Mouse (Mus musculus): ENCODE data around the gene Aldh5a1. TPM values are rescaled to one million over a fixed set of nuclear protein-coding genes. Genes with fewer than 3 reads are reported as not detected.

Aldh5a1 gene
- total and polyA plus RNA-seq, 2 experiments from 2014 or later, result 11.6 to 24.8 TPM

DNA sequence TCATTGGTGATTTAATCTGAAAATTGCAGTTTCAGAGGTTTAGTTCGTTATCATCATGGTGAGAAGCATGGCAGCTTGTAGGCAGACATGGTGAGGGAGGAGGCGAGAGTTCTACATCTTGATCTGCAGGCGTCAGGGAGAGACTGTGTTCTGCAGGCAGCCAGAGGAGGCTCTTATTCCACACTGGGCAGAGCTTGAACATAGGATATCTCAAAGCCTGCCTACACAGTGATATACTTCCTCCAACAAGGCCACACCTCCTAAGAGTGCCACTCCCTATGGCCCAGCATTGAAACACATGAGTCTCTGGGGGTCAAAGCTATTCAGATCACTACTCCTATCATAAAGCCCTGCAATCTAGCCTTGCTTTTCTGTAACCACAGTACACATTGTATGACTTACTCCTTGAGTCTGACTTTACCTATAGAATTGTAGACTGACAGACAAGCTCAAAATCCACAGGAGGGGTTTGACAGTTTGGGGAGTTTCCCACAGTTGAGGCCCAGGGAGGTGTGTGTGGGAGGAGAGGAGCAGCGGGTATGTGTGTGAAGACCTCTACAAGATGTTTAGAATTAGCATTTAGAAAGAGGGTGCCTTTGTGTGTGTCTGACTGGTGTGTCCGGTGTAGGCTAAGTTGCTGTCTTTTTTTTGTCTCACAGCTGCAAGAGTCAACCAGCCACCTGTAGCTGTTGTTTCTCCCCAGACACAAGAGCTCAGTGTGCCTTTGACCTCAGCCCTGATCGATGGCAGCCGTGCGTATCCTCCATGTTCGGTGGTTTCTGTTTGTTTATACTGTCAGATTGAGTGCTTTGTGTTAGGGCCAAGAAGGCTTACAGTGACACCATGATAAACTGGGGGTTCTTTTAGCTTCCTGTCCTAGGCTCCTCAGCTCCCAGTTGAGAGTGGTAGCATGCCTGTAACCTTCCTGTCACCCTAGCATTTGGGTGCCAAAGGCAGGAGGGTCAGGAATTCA lies 70.7 kb downstream of the Aldh5a1 start:
- TF ChIP-seq EP300 (IDR thresholded peaks at IDR 0.05; ENCODE audit: low read depth) (no peak), CTCF (IDR thresholded peaks at IDR 0.05; ENCODE audit: low read depth) (no peak)
- Histone ChIP-seq H3K9ac (replicated peaks; ENCODE audit: low read depth, low read length) (no peak overlapping the region), H3K4me1 (ENCODE audit: control insufficient read depth, insufficient read depth) (no peaks in the 10 kb centered on the region), H3K4me2 (ENCODE audit: low read depth, low read length) (no peak overlapping the region), H3K9me3 (replicated peaks; ENCODE audit: control insufficient read depth, low read length) (no peaks in the 10 kb centered on the region), H3K27ac (ENCODE audit: low read depth) (no peak overlapping the region), H3K36me3 (replicated peaks; ENCODE audit: control insufficient read depth, insufficient read depth, low read length) (no peaks in the 10 kb centered on the region), H3K27me3 (ENCODE audit: control insufficient read depth, insufficient read depth, low read length) (no peaks in the 10 kb centered on the region), H3K4me3 (ENCODE audit: low read depth, low read length) (no peak overlapping the region)
- DNase-seq (ENCODE audit: low spot score) (no peak), ATAC-seq (ENCODE audit: insufficient read depth, low read depth) (no peak)
- 68% methylated on average over 9 of the region's 9 CpGs for WGBS

DNA sequence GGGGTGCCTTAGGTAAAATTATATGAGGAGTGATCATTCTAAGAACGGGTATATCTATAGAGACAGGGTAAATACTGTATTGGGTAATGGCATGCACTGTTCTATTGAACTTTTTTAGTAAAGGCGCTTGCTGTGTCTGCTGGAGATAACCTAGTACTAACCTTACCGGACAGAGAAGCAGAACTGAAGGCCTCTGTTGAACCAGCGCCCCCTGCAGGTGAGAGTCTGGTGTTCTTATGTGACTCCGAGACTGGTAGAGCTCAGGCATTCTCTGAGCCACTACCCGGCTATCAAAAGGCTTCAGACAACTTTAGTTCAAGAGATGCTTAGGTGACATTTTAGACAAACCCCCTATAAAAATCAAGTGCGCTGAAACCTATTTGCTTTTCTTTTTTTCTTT lies 74.9 kb downstream of the Aldh5a1 start:
- TF ChIP-seq EP300 (IDR thresholded peaks at IDR 0.05; ENCODE audit: low read depth) (no peak), CTCF (IDR thresholded peaks at IDR 0.05; ENCODE audit: low read depth) (peak; percentile 34)
- DNase-seq (ENCODE audit: low spot score), result peak; percentile 21
- Histone ChIP-seq H3K27ac (ENCODE audit: low read depth) (no peak overlapping the region), H3K36me3 (replicated peaks; ENCODE audit: control insufficient read depth, insufficient read depth, low read length) (no peaks in the 10 kb centered on the region), H3K9ac (replicated peaks; ENCODE audit: low read depth, low read length) (no peak overlapping the region), H3K4me1 (ENCODE audit: control insufficient read depth, insufficient read depth) (no peaks in the 10 kb centered on the region), H3K9me3 (replicated peaks; ENCODE audit: control insufficient read depth, low read length) (no peaks in the 10 kb centered on the region), H3K27me3 (ENCODE audit: control insufficient read depth, insufficient read depth, low read length) (no peaks in the 10 kb centered on the region), H3K4me3 (ENCODE audit: low read depth, low read length) (no peak overlapping the region), H3K4me2 (ENCODE audit: low read depth, low read length) (no peak overlapping the region)
- no peak for ATAC-seq (ENCODE audit: insufficient read depth, low read depth)
- 49% methylated on average over 7 of the region's 7 CpGs for WGBS

DNA sequence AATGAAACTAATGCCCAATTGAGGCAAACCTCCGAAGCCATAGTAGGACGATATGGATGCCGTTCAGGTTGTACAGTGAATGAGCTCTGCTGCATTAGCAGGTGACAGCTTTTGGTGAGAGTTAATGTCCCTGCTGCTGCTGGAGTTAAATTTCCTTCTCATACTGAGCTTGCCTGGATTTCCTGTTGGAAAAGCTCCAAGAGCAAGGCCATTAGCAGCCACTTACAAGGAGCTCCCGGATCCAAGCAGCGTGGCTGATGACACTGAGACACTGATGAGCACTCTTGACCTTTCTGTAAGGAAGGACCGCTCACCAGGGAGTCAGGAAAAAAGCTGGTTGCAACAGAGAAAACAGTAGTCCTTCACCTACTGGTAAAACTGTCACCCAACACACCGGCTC lies 75.4 kb downstream of the Aldh5a1 start:
- 57% methylated on average over 7 of the region's 7 CpGs for WGBS
- H3K9ac ChIP-seq (replicated peaks; ENCODE audit: low read depth, low read length), result no peak overlapping the region
- TF ChIP-seq CTCF (IDR thresholded peaks at IDR 0.05; ENCODE audit: low read depth) (no peak), EP300 (IDR thresholded peaks at IDR 0.05; ENCODE audit: low read depth) (no peak)
- no peaks in the 10 kb centered on the region for H3K4me1 ChIP-seq (ENCODE audit: control insufficient read depth, insufficient read depth)
- no peak overlapping the region for H3K4me3 ChIP-seq (ENCODE audit: low read depth, low read length)
- ATAC-seq (ENCODE audit: insufficient read depth, low read depth) (no peak), DNase-seq (ENCODE audit: low spot score) (no peak)
- no peaks in the 10 kb centered on the region for H3K27me3 ChIP-seq (ENCODE audit: control insufficient read depth, insufficient read depth, low read length)
- no peak overlapping the region for H3K27ac ChIP-seq (ENCODE audit: low read depth)
- H3K4me2 ChIP-seq (ENCODE audit: low read depth, low read length), result no peak overlapping the region
- no peaks in the 10 kb centered on the region for H3K36me3 ChIP-seq (replicated peaks; ENCODE audit: control insufficient read depth, insufficient read depth, low read length)
- H3K9me3 ChIP-seq (replicated peaks; ENCODE audit: control insufficient read depth, low read length), result no peaks in the 10 kb centered on the region

DNA sequence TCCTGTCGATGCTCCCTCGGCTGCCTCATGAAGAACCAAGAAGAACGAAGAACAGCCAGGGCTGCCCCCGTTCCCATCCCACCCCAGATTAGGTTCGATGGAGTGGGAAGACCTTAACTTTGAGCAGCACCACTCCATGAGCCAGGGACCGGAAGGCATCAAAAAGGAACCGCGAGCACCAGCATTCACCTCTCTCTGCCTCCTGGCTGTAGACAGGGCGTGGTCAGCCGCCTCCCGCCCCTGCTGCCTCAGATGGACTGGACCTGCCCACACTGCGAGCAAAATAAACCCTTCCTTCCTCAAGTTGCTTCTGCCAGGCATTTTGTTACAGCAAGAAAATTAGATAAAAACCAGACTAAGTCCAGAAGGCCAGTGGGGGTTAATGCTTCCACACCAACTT lies 76.4 kb downstream of the Aldh5a1 start:
- no peak overlapping the region for H3K4me3 ChIP-seq (ENCODE audit: low read depth, low read length)
- no peak for DNase-seq (ENCODE audit: low spot score)
- 70% methylated on average over 12 of the region's 12 CpGs for whole genome bisulfite sequencing

DNA sequence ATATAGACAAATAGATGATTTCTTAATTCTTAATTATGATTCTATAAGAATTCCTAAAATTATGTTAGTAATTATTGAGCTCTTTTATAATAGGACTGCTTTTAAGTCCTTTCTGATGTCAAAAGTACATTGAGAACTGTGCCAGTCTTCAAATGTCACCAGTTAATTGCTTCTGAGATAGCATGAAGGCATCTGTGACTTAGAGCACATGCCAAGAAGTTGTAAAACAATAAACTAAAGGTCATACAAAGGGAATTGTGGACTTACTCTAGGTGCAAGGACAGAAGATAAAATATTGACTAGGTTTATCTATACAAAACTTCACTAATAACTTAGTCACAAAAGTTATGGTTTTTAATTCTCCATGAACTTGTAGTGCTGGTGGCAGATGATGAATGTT lies 78.3 kb downstream of the Aldh5a1 start:
- ATAC-seq (ENCODE audit: insufficient read depth, low read depth), result no peak

More for the DNA sequence above, 76.4 kb downstream of the Aldh5a1 start:
- no peak overlapping the region for H3K9ac ChIP-seq (replicated peaks; ENCODE audit: low read depth, low read length)
- H3K27ac ChIP-seq (ENCODE audit: low read depth), result no peak overlapping the region
- no peaks in the 10 kb centered on the region for H3K9me3 ChIP-seq (replicated peaks; ENCODE audit: control insufficient read depth, low read length)
- H3K27me3 ChIP-seq (ENCODE audit: control insufficient read depth, insufficient read depth, low read length), result no peaks in the 10 kb centered on the region
- H3K4me1 ChIP-seq (ENCODE audit: control insufficient read depth, insufficient read depth), result no peaks in the 10 kb centered on the region
- no peak overlapping the region for H3K4me2 ChIP-seq (ENCODE audit: low read depth, low read length)
- no peaks in the 10 kb centered on the region for H3K36me3 ChIP-seq (replicated peaks; ENCODE audit: control insufficient read depth, insufficient read depth, low read length)
- ATAC-seq (ENCODE audit: insufficient read depth, low read depth), result no peak
- TF ChIP-seq CTCF (IDR thresholded peaks at IDR 0.05; ENCODE audit: low read depth) (no peak), EP300 (IDR thresholded peaks at IDR 0.05; ENCODE audit: low read depth) (no peak)

More for the DNA sequence above, 78.3 kb downstream of the Aldh5a1 start:
- H3K36me3 ChIP-seq (replicated peaks; ENCODE audit: control insufficient read depth, insufficient read depth, low read length), result no peaks in the 10 kb centered on the region
- no peaks in the 10 kb centered on the region for H3K27me3 ChIP-seq (ENCODE audit: control insufficient read depth, insufficient read depth, low read length)
- no peaks in the 10 kb centered on the region for H3K9me3 ChIP-seq (replicated peaks; ENCODE audit: control insufficient read depth, low read length)
- no peak overlapping the region for H3K4me3 ChIP-seq (ENCODE audit: low read depth, low read length)
- no peak for TF ChIP-seq EP300 (IDR thresholded peaks at IDR 0.05; ENCODE audit: low read depth)
- no peak overlapping the region for H3K4me2 ChIP-seq (ENCODE audit: low read depth, low read length)
- H3K9ac ChIP-seq (replicated peaks; ENCODE audit: low read depth, low read length), result no peak overlapping the region
- no peak for DNase-seq (ENCODE audit: low spot score)
- no peaks in the 10 kb centered on the region for H3K4me1 ChIP-seq (ENCODE audit: control insufficient read depth, insufficient read depth)
- H3K27ac ChIP-seq (ENCODE audit: low read depth), result no peak overlapping the region

Other genes with a start within 250 kb of the Aldh5a1 start
- not detected in 2 replicates for gene Armh2, start 196.4 kb downstream of the Aldh5a1 start, total RNA-seq (2014; rRNA removed; ENCODE audit: low replicate concordance)
- not detected in 2 replicates for gene Armh2, start 196.4 kb downstream of the Aldh5a1 start, polyA plus RNA-seq (2015; fragmentation: Nextera tagmentation; extraction: Ambion mirVana)
- gene Gmnn, start 175.7 kb downstream of the Aldh5a1 start, total RNA-seq (2014; rRNA removed; ENCODE audit: low replicate concordance), result 28.2 and 29.8 TPM in 2 replicates
- 71.7 and 81.1 TPM in 2 replicates for gene Gmnn, start 175.7 kb downstream of the Aldh5a1 start, polyA plus RNA-seq (2015; fragmentation: Nextera tagmentation; extraction: Ambion mirVana)
- 36.4 and 43.9 TPM in 2 replicates for gene BC005537, start 136.0 kb downstream of the Aldh5a1 start, total RNA-seq (2014; rRNA removed; ENCODE audit: low replicate concordance)
- gene BC005537, start 136.0 kb downstream of the Aldh5a1 start, polyA plus RNA-seq (2015; fragmentation: Nextera tagmentation; extraction: Ambion mirVana), result 13.2 and 14.0 TPM in 2 replicates
- 176 and 219 TPM in 2 replicates for gene Acot13, start 106.1 kb downstream of the Aldh5a1 start, total RNA-seq (2014; rRNA removed; ENCODE audit: low replicate concordance)
- 609 and 634 TPM in 2 replicates for gene Acot13, start 106.1 kb downstream of the Aldh5a1 start, polyA plus RNA-seq (2015; fragmentation: Nextera tagmentation; extraction: Ambion mirVana)
- gene Tdp2, start 106.0 kb downstream of the Aldh5a1 start, total RNA-seq (2014; rRNA removed; ENCODE audit: low replicate concordance), result 24.2 and 27.5 TPM in 2 replicates
- 17.4 and 18.5 TPM in 2 replicates for gene Tdp2, start 106.0 kb downstream of the Aldh5a1 start, polyA plus RNA-seq (2015; fragmentation: Nextera tagmentation; extraction: Ambion mirVana)
- gene D130043K22Rik, start 92.5 kb downstream of the Aldh5a1 start, total RNA-seq (2014; rRNA removed; ENCODE audit: low replicate concordance), result not detected in 2 replicates
- 0.03 TPM in 1 of 2 replicates, not detected in the other for gene D130043K22Rik, start 92.5 kb downstream of the Aldh5a1 start, polyA plus RNA-seq (2015; fragmentation: Nextera tagmentation; extraction: Ambion mirVana)
- gene Gpld1, start 5.5 kb upstream of the Aldh5a1 start, total RNA-seq (2014; rRNA removed; ENCODE audit: low replicate concordance), result 0.04 and 0.58 TPM in 2 replicates
- 0.19 and 0.40 TPM in 2 replicates for gene Gpld1, start 5.5 kb upstream of the Aldh5a1 start, polyA plus RNA-seq (2015; fragmentation: Nextera tagmentation; extraction: Ambion mirVana)
- 19.1 and 28.3 TPM in 2 replicates for gene Mrs2, start 82.7 kb upstream of the Aldh5a1 start, total RNA-seq (2014; rRNA removed; ENCODE audit: low replicate concordance)
- 12.9 and 13.0 TPM in 2 replicates for gene Mrs2, start 82.7 kb upstream of the Aldh5a1 start, polyA plus RNA-seq (2015; fragmentation: Nextera tagmentation; extraction: Ambion mirVana)
- gene Dcdc2a, start 118.3 kb upstream of the Aldh5a1 start, total RNA-seq (2014; rRNA removed; ENCODE audit: low replicate concordance), result 0.04 TPM in 1 of 2 replicates, not detected in the other
- 0.25 and 0.49 TPM in 2 replicates for gene Dcdc2a, start 118.3 kb upstream of the Aldh5a1 start, polyA plus RNA-seq (2015; fragmentation: Nextera tagmentation; extraction: Ambion mirVana)

Data from heart, postnatal 0 days (tissue).